Mouse (Mus musculus) midbrain, embryonic 10.5 days (tissue): ENCODE measurements at regions not wholly inside any gene's neighbourhood (a gene's known extent, or its start where the extent isn't known, plus 50 kb on each side); places are given as distances from the start of the nearest gene placed in this dataset.

Experiments used
- DNase-seq: peaks from one replicate; pipeline ENCODE4 v3.0.0-alpha.2; 2017; ENCODE audit warnings: low spot score
- H3K27ac ChIP-seq: fragments of 300-500 bp; sonication (generic); replicated peaks from 2 replicates; pipeline ENCODE4 v1.5.1; 2016; ENCODE audit warnings: mild to moderate bottlenecking
- H3K27me3 ChIP-seq: fragments of 300-500 bp; sonication (generic); 2 replicates; pipeline ENCODE4 v1.6.1; 2016; ENCODE audit warnings: low read depth, mild to moderate bottlenecking; ENCODE audit not compliant: poor library complexity, severe bottlenecking
- H3K36me3 ChIP-seq: fragments of 300-500 bp; sonication (generic); 2 replicates; pipeline ENCODE4 v1.6.1; 2016; ENCODE audit warnings: mild to moderate bottlenecking, moderate library complexity
- H3K4me1 ChIP-seq: fragments of 300-500 bp; sonication (generic); 2 replicates; pipeline ENCODE4 v1.6.1; 2016
- H3K4me3 ChIP-seq: fragments of 300-500 bp; sonication (generic); 2 replicates; pipeline ENCODE4 v1.5.1; 2016; ENCODE audit warnings: mild to moderate bottlenecking, moderate library complexity
- H3K9me3 ChIP-seq: fragments of 300-500 bp; sonication (generic); replicated peaks from 2 replicates; pipeline ENCODE4 v1.6.1; 2016; ENCODE audit warnings: mild to moderate bottlenecking
- WGBS: fragments of 180-500 bp; shearing (Covaris S2); methylation state at CpG from one replicate; pipeline ENCODE4 v1.1.7; 2016; 5-methylcytosine and 5-hydroxymethylcytosine counted together

GRCm38 (mm10) chr2:128241280-128241665 lies 115.4 kb downstream of the Bcl2l11 start:
- Histone ChIP-seq H3K9me3 (no peaks in the 10 kb centered on the region), H3K27ac (peak overlapping the region; percentile 88), H3K4me1 (peaks cover 19% of the 10 kb centered on the region), H3K27me3 (no peaks in the 10 kb centered on the region), H3K4me3 (no peak overlapping the region), H3K36me3 (no peaks in the 10 kb centered on the region)
- peak; percentile 50 for DNase-seq
- 2% methylated on average over 3 of the region's 3 CpGs for WGBS

GRCm38 (mm10) chr2:128245544-128245943 lies 119.7 kb downstream of the Bcl2l11 start:
- H3K9me3 ChIP-seq = peaks cover 3% of the 10 kb centered on the region; the same call in 1 of the 2 replicates
- H3K4me3 ChIP-seq = no peak overlapping the region
- no peaks in the 10 kb centered on the region for H3K36me3 ChIP-seq
- 81% methylated on average over 10 of the region's 10 CpGs for WGBS
- H3K27ac ChIP-seq = no peak overlapping the region; the same call in 1 of the 2 replicates
- DNase-seq = no peak
- no peaks in the 10 kb centered on the region for H3K27me3 ChIP-seq
- peaks cover 15% of the 10 kb centered on the region for H3K4me1 ChIP-seq

- no peaks in the 10 kb centered on the region for H3K36me3 ChIP-seq
- no peak overlapping the region for H3K27ac ChIP-seq
- no peak overlapping the region for H3K4me3 ChIP-seq
- H3K4me1 ChIP-seq = no peaks in the 10 kb centered on the region
- H3K9me3 ChIP-seq = peaks cover 3% of the 10 kb centered on the region; the same call in 1 of the 2 replicates
- DNase-seq = no peak
- 68% methylated on average over 4 of the region's 4 CpGs for WGBS
- no peaks in the 10 kb centered on the region for H3K27me3 ChIP-seq
Observed at GRCm38 (mm10) chr2:128247967-128248366, 122.1 kb downstream of the Bcl2l11 start.

- 97% methylated on average over 4 of the region's 4 CpGs for WGBS
- H3K27ac ChIP-seq = no peak overlapping the region
- no peak overlapping the region for H3K4me3 ChIP-seq
- H3K36me3 ChIP-seq = no peaks in the 10 kb centered on the region
- no peak for DNase-seq
- no peaks in the 10 kb centered on the region for H3K27me3 ChIP-seq
- H3K4me1 ChIP-seq = no peaks in the 10 kb centered on the region
- peaks cover 3% of the 10 kb centered on the region; the same call in 1 of the 2 replicates for H3K9me3 ChIP-seq
Observed at GRCm38 (mm10) chr2:128249188-128249587, 123.3 kb downstream of the Bcl2l11 start.

- DNase-seq = no peak
- no peak overlapping the region for H3K4me3 ChIP-seq
- WGBS = 85% methylated on average over 2 of the region's 2 CpGs
- no peak overlapping the region for H3K27ac ChIP-seq
- H3K9me3 ChIP-seq = peaks cover 3% of the 10 kb centered on the region; the same call in 1 of the 2 replicates
- H3K4me1 ChIP-seq = no peaks in the 10 kb centered on the region
- no peaks in the 10 kb centered on the region for H3K36me3 ChIP-seq
- no peaks in the 10 kb centered on the region for H3K27me3 ChIP-seq
Observed at GRCm38 (mm10) chr2:128249607-128250006, 123.8 kb downstream of the Bcl2l11 start.

- Histone ChIP-seq H3K27me3 (no peaks in the 10 kb centered on the region), H3K9me3 (peaks cover 3% of the 10 kb centered on the region; the same call in 1 of the 2 replicates), H3K36me3 (no peaks in the 10 kb centered on the region), H3K27ac (no peak overlapping the region), H3K4me1 (no peaks in the 10 kb centered on the region), H3K4me3 (no peak overlapping the region)
- DNase-seq = no peak
- WGBS = 85% methylated on average over 4 of the region's 4 CpGs
Observed at GRCm38 (mm10) chr2:128250841-128251240, 125.0 kb downstream of the Bcl2l11 start.

- Histone ChIP-seq H3K9me3 (no peaks in the 10 kb centered on the region), H3K27ac (no peak overlapping the region), H3K36me3 (no peaks in the 10 kb centered on the region), H3K27me3 (no peaks in the 10 kb centered on the region), H3K4me3 (no peak overlapping the region), H3K4me1 (no peaks in the 10 kb centered on the region)
- WGBS = 83% methylated on average over 6 of the region's 6 CpGs
- no peak for DNase-seq
Observed at GRCm38 (mm10) chr2:128256651-128257050, 130.8 kb downstream of the Bcl2l11 start.

- Histone ChIP-seq H3K27me3 (no peaks in the 10 kb centered on the region), H3K27ac (no peak overlapping the region), H3K36me3 (no peaks in the 10 kb centered on the region), H3K4me1 (no peaks in the 10 kb centered on the region), H3K4me3 (no peak overlapping the region), H3K9me3 (no peaks in the 10 kb centered on the region)
- WGBS = 87% methylated on average over 9 of the region's 9 CpGs
- no peak for DNase-seq
Observed at GRCm38 (mm10) chr2:128257262-128257661, 131.4 kb downstream of the Bcl2l11 start.

GRCm38 (mm10) chr2:128263880-128264279 lies 138.0 kb downstream of the Bcl2l11 start:
- Histone ChIP-seq H3K36me3 (no peaks in the 10 kb centered on the region), H3K27ac (no peak overlapping the region), H3K4me1 (peaks cover 3% of the 10 kb centered on the region; the same call in 1 of the 2 replicates), H3K27me3 (no peaks in the 10 kb centered on the region), H3K4me3 (no peak overlapping the region), H3K9me3 (no peaks in the 10 kb centered on the region)
- no peak for DNase-seq
- WGBS = 93% methylated on average over 3 of the region's 3 CpGs

GRCm38 (mm10) chr2:128265014-128265990 lies 139.5 kb downstream of the Bcl2l11 start:
- no peaks in the 10 kb centered on the region for H3K36me3 ChIP-seq
- no peaks in the 10 kb centered on the region for H3K9me3 ChIP-seq
- peaks cover 3% of the 10 kb centered on the region; the same call in 1 of the 2 replicates for H3K4me1 ChIP-seq
- no peak for DNase-seq
- no peaks in the 10 kb centered on the region for H3K27me3 ChIP-seq
- H3K4me3 ChIP-seq = no peak overlapping the region
- peak overlapping the region; percentile 38; the same call in 1 of the 2 replicates for H3K27ac ChIP-seq
- 33% methylated on average over 9 of the region's 9 CpGs for WGBS

GRCm38 (mm10) chr2:128270377-128271129 lies 144.7 kb downstream of the Bcl2l11 start:
- Histone ChIP-seq H3K27me3 (no peaks in the 10 kb centered on the region), H3K36me3 (no peaks in the 10 kb centered on the region), H3K4me3 (no peak overlapping the region), H3K4me1 (0 out of 2 replicates have a peak, but pooled peaks cover 2% of the 10 kb centered on the region), H3K9me3 (no peaks in the 10 kb centered on the region), H3K27ac (no peak overlapping the region)
- DNase-seq = no peak
- 70% methylated on average over 9 of the region's 9 CpGs for WGBS

GRCm38 (mm10) chr2:128272789-128273188 lies 147.0 kb downstream of the Bcl2l11 start:
- H3K27me3 ChIP-seq = no peaks in the 10 kb centered on the region
- H3K4me3 ChIP-seq = no peak overlapping the region
- WGBS = 28% methylated on average over 7 of the region's 7 CpGs
- no peaks in the 10 kb centered on the region for H3K36me3 ChIP-seq
- H3K4me1 ChIP-seq = peaks cover 13% of the 10 kb centered on the region
- no peak for DNase-seq
- H3K9me3 ChIP-seq = no peaks in the 10 kb centered on the region
- H3K27ac ChIP-seq = no peak overlapping the region
